Mouse (Mus musculus): Measurements from ENCODE around the gene Cplx1. TPM values are rescaled to one million over a fixed set of nuclear protein-coding genes. Genes with fewer than 3 reads are reported as not detected.
"Not testable (repeated sequence)": the region's sequence is repeated elsewhere in the genome, so short reads cannot be mapped to it uniquely, and the experiment has no call there.

The Cplx1 gene
- total RNA-seq, 2 experiments from 2014 or later = not detected

- no peak for DNase-seq (ENCODE audit: low spot score)
- intact Hi-C loops (cut with DNase I) = no loop called here
These were observed 31.5 kb downstream of the Cplx1 start for GRCm38 (mm10) chr5:108518106-108518885.

GRCm38 (mm10) chr5:108516655-108517054 is 33.2 kb downstream of the Cplx1 start:
- no peak for DNase-seq (ENCODE audit: low spot score)
- intact Hi-C loops (cut with DNase I) = no loop called here

- DNase-seq (ENCODE audit: low spot score) = no peak
- intact Hi-C loops (cut with DNase I) = no loop called here
These were observed 34.1 kb downstream of the Cplx1 start for GRCm38 (mm10) chr5:108515581-108516361.

GRCm38 (mm10) chr5:108502286-108502685 is 47.5 kb downstream of the Cplx1 start:
- no peak for DNase-seq (ENCODE audit: low spot score)
- intact Hi-C loops (cut with DNase I) = no loop called here

- intact Hi-C loops (cut with DNase I) = no loop called here
- DNase-seq (ENCODE audit: low spot score) = no peak
These were observed 48.3 kb downstream of the Cplx1 start for GRCm38 (mm10) chr5:108501573-108501972.

GRCm38 (mm10) chr5:108486148-108486547 is 63.7 kb downstream of the Cplx1 start:
- DNase-seq (ENCODE audit: low spot score); intact Hi-C loops (cut with DNase I): not testable (repeated sequence)

GRCm38 (mm10) chr5:108485239-108485638 is 64.6 kb downstream of the Cplx1 start:
- DNase-seq (ENCODE audit: low spot score) = no peak
- intact Hi-C loops (cut with DNase I) = no loop called here

GRCm38 (mm10) chr5:108483006-108483405 is 66.8 kb downstream of the Cplx1 start:
- no peak for DNase-seq (ENCODE audit: low spot score)
- intact Hi-C loops (cut with DNase I) = no loop called here

- no peak for DNase-seq (ENCODE audit: low spot score)
- intact Hi-C loops (cut with DNase I) = no loop called here
These were observed 73.8 kb downstream of the Cplx1 start for GRCm38 (mm10) chr5:108475977-108476376.

GRCm38 (mm10) chr5:108473737-108474136 is 76.1 kb downstream of the Cplx1 start:
- intact Hi-C loops (cut with DNase I) = no loop called here
- no peak for DNase-seq (ENCODE audit: low spot score)

- DNase-seq (ENCODE audit: low spot score) = no peak
- intact Hi-C loops (cut with DNase I) = loop anchor here (10.0 kb wide), 1 partner anchor 205 kb away; the partner anchor contains the start of gene Dr1
These were observed 80.2 kb downstream of the Cplx1 start for GRCm38 (mm10) chr5:108469617-108470016.

Other genes with a start within 250 kb of the Cplx1 start
- gene Pigg, start 237.4 kb downstream of the Cplx1 start, total RNA-seq (2021) = 10 to 100 TPM in 1 of 2 experiments, 1 to 10 TPM in 1; 9.0 to 10.7 TPM
- gene Gm42517, start 182.1 kb downstream of the Cplx1 start, total RNA-seq (2021) = under 1 TPM; 0.50 to 0.78 TPM
- not detected for gene Pde6b, start 161.6 kb downstream of the Cplx1 start, total RNA-seq (2021)
- 1,000 to 10,000 TPM; 1,102 to 1,112 TPM for gene Atp5k, start 115.6 kb downstream of the Cplx1 start, total RNA-seq (2021)
- gene Mfsd7a, start 101.1 kb downstream of the Cplx1 start, total RNA-seq (2021) = 1 to 10 TPM; 1.2 to 1.6 TPM
- gene Pcgf3, start 88.8 kb downstream of the Cplx1 start, total RNA-seq (2021) = 10 to 100 TPM; 28.8 to 33.9 TPM
- gene Gak, start 79.7 kb upstream of the Cplx1 start, total RNA-seq (2021) = 10 to 100 TPM; 23.0 to 24.1 TPM
- gene Tmem175, start 79.7 kb upstream of the Cplx1 start, total RNA-seq (2021) = 1 to 10 TPM; 8.1 to 9.6 TPM
- 10 to 100 TPM; 18.8 to 20.3 TPM for gene Idua, start 110.3 kb upstream of the Cplx1 start, total RNA-seq (2021)
- gene Dgkq, start 119.6 kb upstream of the Cplx1 start, total RNA-seq (2021) = 10 to 100 TPM in 1 of 2 experiments, 1 to 10 TPM in 1; 8.4 to 10.1 TPM
- gene Slc26a1, start 125.5 kb upstream of the Cplx1 start, total RNA-seq (2021) = not detected
- gene Fgfrl1, start 142.4 kb upstream of the Cplx1 start, total RNA-seq (2021) = 10 to 100 TPM; 18.4 to 19.8 TPM
- gene Rnf212, start 225.0 kb upstream of the Cplx1 start, total RNA-seq (2021) = not detected
- gene Tmed11, start 245.3 kb upstream of the Cplx1 start, total RNA-seq (2021) = not detected

Measured in heart, postnatal 25 days (tissue).